ENCODE assay signal across 9 mouse cellular contexts in the genomic region with DNA sequence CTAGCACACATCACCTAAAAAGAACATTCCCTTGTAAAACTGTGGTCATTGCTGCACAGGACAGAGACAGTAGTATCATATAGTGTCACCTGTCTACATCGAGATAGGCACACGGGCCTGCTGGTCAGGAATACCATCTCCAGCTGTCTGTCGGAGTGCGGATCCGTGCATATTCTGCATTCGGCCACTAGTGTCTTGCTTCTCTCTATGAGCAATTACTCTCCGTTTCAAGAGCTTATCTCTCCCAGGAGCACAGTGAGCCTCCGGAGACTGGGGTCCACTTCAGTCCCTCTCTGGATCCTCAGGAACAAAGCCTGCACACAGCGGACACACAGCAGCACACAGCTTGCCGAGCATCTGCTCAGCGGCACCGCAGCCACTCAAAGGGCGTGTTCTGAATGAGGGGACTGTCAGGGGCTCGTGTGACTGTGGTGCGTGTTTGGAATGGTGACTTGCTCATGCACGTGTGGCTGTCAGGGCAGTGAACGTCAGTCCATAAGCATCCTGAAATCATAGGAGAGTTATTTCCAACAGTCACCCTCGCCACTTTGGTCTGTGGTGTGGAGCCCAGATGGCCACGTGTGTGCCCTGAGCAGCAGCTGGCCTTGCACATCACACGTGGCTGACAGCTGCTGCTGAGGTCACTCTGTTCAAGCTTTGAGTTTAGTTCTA. TPM values are rescaled to one million over a fixed set of nuclear protein-coding genes. Genes with fewer than 3 reads are reported as not detected.
A peak's percentile ranks its signal among the peaks of the same experiment; 100 is the strongest.
DNase-seq lines count a peak whose midpoint lies in the region; ATAC-seq lines count a peak whose summit lies in the region.
"Had no signal": no experiment of that assay in that cellular context is flagged by ENCODE, and none has a peak within 500 bp of the region (broad histone marks: within the 10 kb centered on the region; RNA-seq: fewer than 3 reads in every experiment).

No protein-coding gene starts in this region.

- no peak overlapping the region for H3K4me3 ChIP-seq in hindbrain, embryonic 13.5 days
- H3K4me3 ChIP-seq in midbrain, embryonic 13.5 days (replicated peaks), result no peak overlapping the region

- no peaks in the 10 kb centered on the region for H3K9me3 ChIP-seq in hindbrain, embryonic 13.5 days
- H3K9me3 ChIP-seq in midbrain, embryonic 13.5 days, result no peaks in the 10 kb centered on the region

- peak; percentile 98 for DNase-seq in heart, adult 11 months
- DNase-seq in heart, postnatal 25 days (ENCODE audit: low spot score), result no peak
- DNase-seq in forelimb bud, embryonic 11.5 days (ENCODE audit: low read depth, low spot score), result peak; percentile 55
- DNase-seq in ovary, postnatal 10 days (ENCODE audit: low spot score), result no peak
- no peak for DNase-seq in kidney, adult 11 months
- DNase-seq in frontal cortex, postnatal 25 days (ENCODE audit: low spot score in 2 of 2), result no peak
- DNase-seq: liver, postnatal 0 days had no signal

- peaks cover 33% of the 10 kb centered on the region for H3K4me1 ChIP-seq in hindbrain, embryonic 13.5 days (replicated peaks)
- peaks cover 31% of the 10 kb centered on the region for H3K4me1 ChIP-seq in midbrain, embryonic 13.5 days (replicated peaks)

- no peak overlapping the region; the same call in 1 of the 2 replicates for H3K27ac ChIP-seq in hindbrain, embryonic 13.5 days
- no peak overlapping the region for H3K27ac ChIP-seq in midbrain, embryonic 13.5 days

- 55% methylated on average over 20 of the region's 20 CpGs for WGBS in hindbrain, embryonic 13.5 days
- 47% methylated on average over 20 of the region's 20 CpGs for WGBS in midbrain, embryonic 13.5 days

- H3K27me3 ChIP-seq in hindbrain, embryonic 13.5 days, result peaks cover 49% of the 10 kb centered on the region
- peaks cover 38% of the 10 kb centered on the region for H3K27me3 ChIP-seq in midbrain, embryonic 13.5 days

- H3K4me2 ChIP-seq in hindbrain, embryonic 13.5 days, result peak overlapping the region; percentile 26; the same call in 1 of the 2 replicates
- peak overlapping the region; percentile 26 for H3K4me2 ChIP-seq in midbrain, embryonic 13.5 days (replicated peaks)

- intact Hi-C loops in heart, postnatal 25 days (cut with DNase I), result no loop called here

- no peaks in the 10 kb centered on the region for H3K36me3 ChIP-seq in hindbrain, embryonic 13.5 days
- no peaks in the 10 kb centered on the region for H3K36me3 ChIP-seq in midbrain, embryonic 13.5 days

- ATAC-seq in hindbrain, embryonic 13.5 days (ENCODE audit: low FRiP score), result no peak
- no peak for ATAC-seq in midbrain, embryonic 13.5 days
- ATAC-seq: liver, postnatal 0 days had no signal

- H3K9ac ChIP-seq in hindbrain, embryonic 13.5 days, result no peak overlapping the region
- H3K9ac ChIP-seq in midbrain, embryonic 13.5 days (replicated peaks), result peak overlapping the region; percentile 19; the same call in 1 of the 2 replicates
- H3K9ac ChIP-seq: liver, postnatal 0 days had no signal

RNA-seq across cellular contexts. Expression of a gene that starts 3.3 kb away (rescaled TPM):
- total RNA-seq in heart, postnatal 25 days (2021), result 100 to 1,000 TPM in 1 of 2 experiments, 10 to 100 TPM in 1; 93.4 to 103 TPM
- polyA plus RNA-seq in hindbrain, embryonic 13.5 days (2015; fragmentation: Nextera tagmentation; extraction: Ambion mirVana), result 1.5 and 1.9 TPM in 2 replicates
- polyA plus RNA-seq in midbrain, embryonic 13.5 days (2015; fragmentation: Nextera tagmentation; extraction: Ambion mirVana), result 1.5 TPM in 2 replicates

Comparison
In these comparisons a context has a peak if more than half of its experiments do, and no peak if none do; other contexts are left out.
1. DNase-seq: peak in heart, adult 11 months (single experiment) and forelimb bud, embryonic 11.5 days (single experiment); none in heart, postnatal 25 days (single experiment), ovary, postnatal 10 days (single experiment), kidney, adult 11 months (single experiment) and frontal cortex, postnatal 25 days (0 of 2).